Mouse (Mus musculus) lung, postnatal 0 days (tissue): Measurements from ENCODE around the gene Npas3. TPM values are rescaled to one million over a fixed set of nuclear protein-coding genes. Genes with fewer than 3 reads are reported as not detected.

Experiments used
- ATAC-seq: fragments of 200-750 bp; cut with Nextera tagmentation; 2 replicates; pipeline ENCODE4 v1.8.0; 2017; ENCODE audit warnings: moderate library complexity
- DNase-seq: peaks from one replicate; pipeline ENCODE4 v3.0.0-alpha.2; 2016; ENCODE audit warnings: low spot score
- H3K27ac ChIP-seq: fragments of 300-500 bp; sonication (generic); 2 replicates; pipeline ENCODE4 v1.5.1; 2014; ENCODE audit warnings: antibody characterized with exemption, mild to moderate bottlenecking, low read length, mixed read lengths
- H3K27me3 ChIP-seq: fragments of 300-500 bp; sonication (generic); replicated peaks from 2 replicates; pipeline ENCODE4 v1.6.1; 2014; ENCODE audit warnings: low read length, mixed read lengths; ENCODE audit not compliant: insufficient read depth
- H3K36me3 ChIP-seq: fragments of 300-500 bp; sonication (generic); 2 replicates; pipeline ENCODE4 v1.6.1; 2014; ENCODE audit warnings: low read length, mixed read lengths; ENCODE audit not compliant: insufficient read depth
- H3K4me1 ChIP-seq: fragments of 300-500 bp; sonication (generic); 2 replicates; pipeline ENCODE4 v1.6.1; 2014; ENCODE audit warnings: antibody characterized with exemption, low read depth, low read length, mixed read lengths; ENCODE audit not compliant: insufficient read depth
- H3K4me2 ChIP-seq: fragments of 300-500 bp; sonication (generic); replicated peaks from 2 replicates; pipeline ENCODE4 v1.6.1; 2014; ENCODE audit warnings: low read depth, mild to moderate bottlenecking, low read length, moderate library complexity, mixed read lengths
- H3K4me3 ChIP-seq: fragments of 300-500 bp; sonication (generic); 2 replicates; pipeline ENCODE4 v1.5.1; 2014; ENCODE audit warnings: low read depth, low read length
- H3K9ac ChIP-seq: fragments of 300-500 bp; sonication (generic); replicated peaks from 2 replicates; pipeline ENCODE4 v1.6.1; 2014; ENCODE audit warnings: low read depth, mild to moderate bottlenecking
- H3K9me3 ChIP-seq: fragments of 300-500 bp; sonication (generic); 2 replicates; pipeline ENCODE4 v1.6.1; 2016; ENCODE audit warnings: low read length, mixed read lengths
- CTCF ChIP-seq: IDR thresholded peaks from 2 replicates; pipeline ENCODE4 v1.5.1; 2016; ENCODE audit warnings: antibody characterized with exemption, mild to moderate bottlenecking
- EP300 ChIP-seq: IDR thresholded peaks from 2 replicates; pipeline ENCODE4 v1.6.1; 2016; ENCODE audit warnings: antibody characterized with exemption, mild to moderate bottlenecking, control low read depth
- WGBS: fragments of 180-500 bp; shearing (Covaris S2); extraction: QIAGEN DNeasy Blood & Tissue Kit; methylation state at CpG from one replicate; pipeline ENCODE4 v1.1.7; 2014; 5-methylcytosine and 5-hydroxymethylcytosine counted together
- polyA plus RNA-seq: library from polyadenylated mRNA; unstranded; fragments of >200 nt; fragmentation: Nextera tagmentation; extraction: Ambion mirVana; gene quantifications from 2 replicates; pipeline ENCODE4 v1.2.1, GENCODE M21; 2015

Gene Npas3
- polyA plus RNA-seq, 1 experiment from 2014 or later, result 0.17 TPM

- WGBS, result 37% methylated on average over 17 of the region's 17 CpGs
- DNase-seq (no peak), ATAC-seq (no peak)
- Histone ChIP-seq H3K27ac (no peak overlapping the region), H3K27me3 (no peaks in the 10 kb centered on the region), H3K4me3 (no peak overlapping the region), H3K4me1 (no peaks in the 10 kb centered on the region), H3K9me3 (no peaks in the 10 kb centered on the region), H3K4me2 (no peak overlapping the region), H3K9ac (no peak overlapping the region), H3K36me3 (no peaks in the 10 kb centered on the region)
- TF ChIP-seq EP300, result no peak
- TF ChIP-seq CTCF, result no peak
Observed at GRCm38 (mm10) chr12:53292508-53293300, 44.2 kb downstream of the Npas3 start.

DNA sequence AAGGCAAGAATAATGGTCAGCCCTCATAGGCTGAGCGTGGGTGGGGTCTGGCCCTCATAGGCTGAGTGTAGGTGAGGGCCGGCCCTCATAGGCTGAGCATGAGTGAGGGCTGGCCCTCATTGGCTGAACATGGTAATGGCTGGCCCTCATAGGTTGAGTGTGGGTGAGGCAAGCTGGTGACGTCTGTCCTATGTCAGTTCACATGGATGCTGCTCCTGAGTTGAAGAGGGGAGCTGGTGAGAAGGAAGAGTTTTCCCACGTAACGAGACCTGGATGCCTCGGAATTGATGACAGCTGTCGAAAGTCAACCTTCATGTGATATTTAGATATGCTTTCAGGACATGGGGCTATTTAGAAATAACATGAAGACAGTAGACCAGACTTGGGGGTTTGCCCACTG is 45.5 kb downstream of the Npas3 start:
- Histone ChIP-seq H3K36me3 (no peaks in the 10 kb centered on the region), H3K4me1 (no peaks in the 10 kb centered on the region; the same call in 1 of the 2 replicates), H3K9ac (no peak overlapping the region), H3K4me3 (no peak overlapping the region), H3K9me3 (no peaks in the 10 kb centered on the region), H3K4me2 (no peak overlapping the region), H3K27me3 (no peaks in the 10 kb centered on the region), H3K27ac (no peak overlapping the region)
- DNase-seq, result no peak
- 97% methylated on average over 7 of the region's 7 CpGs for WGBS
- TF ChIP-seq CTCF, result no peak
- no peak for TF ChIP-seq EP300
- ATAC-seq, result no peak

- TF ChIP-seq EP300 (no peak), CTCF (no peak)
- Histone ChIP-seq H3K9ac (no peak overlapping the region), H3K4me3 (no peak overlapping the region), H3K4me2 (no peak overlapping the region), H3K9me3 (no peaks in the 10 kb centered on the region), H3K27me3 (no peaks in the 10 kb centered on the region), H3K27ac (no peak overlapping the region), H3K36me3 (no peaks in the 10 kb centered on the region), H3K4me1 (no peaks in the 10 kb centered on the region; the same call in 1 of the 2 replicates)
- ATAC-seq (peak; percentile 56), DNase-seq (peak; percentile 14)
- 34% methylated on average over 7 of the region's 7 CpGs for WGBS
Observed at GRCm38 (mm10) chr12:53295747-53296146, 47.3 kb downstream of the Npas3 start.

- Histone ChIP-seq H3K4me2 (peak overlapping the region; percentile 27), H3K27me3 (no peaks in the 10 kb centered on the region), H3K9me3 (no peaks in the 10 kb centered on the region), H3K4me3 (0 out of 2 replicates have a peak overlapping the region, but pooled peaks have one; percentile 6), H3K27ac (no peak overlapping the region), H3K9ac (no peak overlapping the region), H3K4me1 (no peaks in the 10 kb centered on the region; the same call in 1 of the 2 replicates), H3K36me3 (no peaks in the 10 kb centered on the region)
- DNase-seq (no peak), ATAC-seq (no peak)
- no peak for TF ChIP-seq EP300
- TF ChIP-seq CTCF, result no peak
- WGBS, result 53% methylated on average over 16 of the region's 16 CpGs
Observed at GRCm38 (mm10) chr12:53297946-53298840, 49.7 kb downstream of the Npas3 start.

- ATAC-seq (no peak), DNase-seq (peak; percentile 29)
- no peak overlapping the region for H3K4me3 ChIP-seq
- TF ChIP-seq EP300, result no peak
- TF ChIP-seq CTCF, result peak; percentile 54
- no peaks in the 10 kb centered on the region; the same call in 1 of the 2 replicates for H3K4me1 ChIP-seq
- WGBS, result 59% methylated on average over 2 of the region's 2 CpGs
- H3K9me3 ChIP-seq, result no peaks in the 10 kb centered on the region
- no peak overlapping the region for H3K27ac ChIP-seq
- no peaks in the 10 kb centered on the region for H3K36me3 ChIP-seq
- H3K4me2 ChIP-seq, result no peak overlapping the region
- no peaks in the 10 kb centered on the region for H3K27me3 ChIP-seq
- H3K9ac ChIP-seq, result no peak overlapping the region
Observed at GRCm38 (mm10) chr12:53300964-53301363, 52.5 kb downstream of the Npas3 start.

GRCm38 (mm10) chr12:53302129-53302528 is 53.7 kb downstream of the Npas3 start:
- TF ChIP-seq CTCF (no peak), EP300 (no peak)
- no peak overlapping the region for H3K4me2 ChIP-seq
- no peak overlapping the region for H3K4me3 ChIP-seq
- 84% methylated on average over 3 of the region's 3 CpGs for WGBS
- H3K27ac ChIP-seq, result no peak overlapping the region
- DNase-seq (no peak), ATAC-seq (no peak)
- H3K9me3 ChIP-seq, result no peaks in the 10 kb centered on the region
- H3K9ac ChIP-seq, result no peak overlapping the region
- no peaks in the 10 kb centered on the region; the same call in 1 of the 2 replicates for H3K4me1 ChIP-seq
- H3K27me3 ChIP-seq, result no peaks in the 10 kb centered on the region
- no peaks in the 10 kb centered on the region for H3K36me3 ChIP-seq
